Mouse (Mus musculus): ENCODE results near the gene Cflar.

GRCm38 (mm10) chr1:58723062-58723808 is 11.9 kb downstream of the Cflar start:
- TF ChIP-seq CTCF (IDR thresholded peaks at IDR 0.05; ENCODE audit: low read depth) = no peak
- no peak for TF ChIP-seq EP300 (optimal IDR thresholded peaks at IDR 0.05)
